Mouse (Mus musculus): ENCODE measurements at regions not wholly inside any gene's neighbourhood (a gene's known extent, or its start where the extent isn't known, plus 50 kb on each side); places are given as distances from the start of the nearest gene placed in this dataset.

GRCm38 (mm10) chr14:70837528-70837927 lies 237.9 kb upstream of the Fam160b2 start:
- no peak for TF ChIP-seq CTCF (IDR thresholded peaks at IDR 0.05; ENCODE audit: low read depth, low read length)
- TF ChIP-seq POLR2A (IDR thresholded peaks at IDR 0.05; ENCODE audit: extremely low read depth, insufficient read depth, low read length) = no peak
